Mouse (Mus musculus): Measurements from ENCODE around the gene Gm11733. TPM values are rescaled to one million over a fixed set of nuclear protein-coding genes. Genes with fewer than 3 reads are reported as not detected.

The Gm11733 gene
- polyA plus RNA-seq, 1 experiment from 2014 or later = not detected

- no peaks in the 10 kb centered on the region for H3K9me3 ChIP-seq
- peaks cover 31% of the 10 kb centered on the region for H3K4me1 ChIP-seq
- H3K27me3 ChIP-seq (ENCODE audit: insufficient read depth, poor library complexity, severe bottlenecking) = peaks cover 35% of the 10 kb centered on the region
- WGBS = 24% methylated on average over 18 of the region's 18 CpGs
- H3K4me3 ChIP-seq = peak overlapping the region; percentile 8; the same call in 1 of the 2 replicates
- H3K36me3 ChIP-seq = no peaks in the 10 kb centered on the region
- H3K27ac ChIP-seq = 0 out of 2 replicates have a peak overlapping the region, but pooled peaks have one; percentile 8
- peak; percentile 70 for DNase-seq (ENCODE audit: low spot score)
Observed at GRCm38 (mm10) chr11:117525606-117526349, 41.6 kb downstream of the Gm11733 start.

GRCm38 (mm10) chr11:117532374-117532773, 48.2 kb downstream of the Gm11733 start:
- Histone ChIP-seq H3K4me3 (no peak overlapping the region), H3K4me1 (no peaks in the 10 kb centered on the region), H3K27me3 (ENCODE audit: insufficient read depth, poor library complexity, severe bottlenecking) (peaks cover 33% of the 10 kb centered on the region), H3K36me3 (no peaks in the 10 kb centered on the region), H3K27ac (no peak overlapping the region), H3K9me3 (no peaks in the 10 kb centered on the region)
- no peak for DNase-seq (ENCODE audit: low spot score)
- 61% methylated on average over 10 of the region's 10 CpGs for WGBS

GRCm38 (mm10) chr11:117534912-117535311, 50.7 kb downstream of the Gm11733 start:
- DNase-seq (ENCODE audit: low spot score) = no peak
- WGBS = 78% methylated on average over 10 of the region's 10 CpGs
- H3K27ac ChIP-seq = no peak overlapping the region

GRCm38 (mm10) chr11:117535491-117536304, 51.5 kb downstream of the Gm11733 start:
- no peak overlapping the region for H3K27ac ChIP-seq
- H3K36me3 ChIP-seq = no peaks in the 10 kb centered on the region
- no peaks in the 10 kb centered on the region for H3K9me3 ChIP-seq
- WGBS = 60% methylated on average over 9 of the region's 9 CpGs
- H3K4me3 ChIP-seq = no peak overlapping the region
- DNase-seq (ENCODE audit: low spot score) = no peak
- peaks cover 1% of the 10 kb centered on the region for H3K4me1 ChIP-seq
- H3K27me3 ChIP-seq (ENCODE audit: insufficient read depth, poor library complexity, severe bottlenecking) = peaks cover 34% of the 10 kb centered on the region

More at GRCm38 (mm10) chr11:117534912-117535311, 50.7 kb downstream of the Gm11733 start:
- no peak overlapping the region for H3K4me3 ChIP-seq
- peaks cover 34% of the 10 kb centered on the region for H3K27me3 ChIP-seq (ENCODE audit: insufficient read depth, poor library complexity, severe bottlenecking)
- H3K9me3 ChIP-seq = no peaks in the 10 kb centered on the region
- H3K36me3 ChIP-seq = no peaks in the 10 kb centered on the region
- no peaks in the 10 kb centered on the region for H3K4me1 ChIP-seq

- Histone ChIP-seq H3K36me3 (no peaks in the 10 kb centered on the region), H3K4me1 (peaks cover 10% of the 10 kb centered on the region), H3K27me3 (ENCODE audit: insufficient read depth, poor library complexity, severe bottlenecking) (peaks cover 34% of the 10 kb centered on the region), H3K27ac (no peak overlapping the region), H3K4me3 (no peak overlapping the region), H3K9me3 (no peaks in the 10 kb centered on the region)
- DNase-seq (ENCODE audit: low spot score) = no peak
- WGBS = 44% methylated on average over 3 of the region's 3 CpGs
Observed at GRCm38 (mm10) chr11:117536586-117536985, 52.4 kb downstream of the Gm11733 start.

Other genes starting within 250 kb of the Gm11733 start
- 6.1 and 7.4 TPM in 2 replicates for gene Tnrc6c, start 169.9 kb downstream of the Gm11733 start, polyA plus RNA-seq (2016; fragmentation: Nextera tagmentation; extraction: Ambion mirVana)